Mouse (Mus musculus) adrenal gland, postnatal 10 days (tissue): Measurements from ENCODE around the gene Mylk3. TPM values are rescaled to one million over a fixed set of nuclear protein-coding genes. Genes with fewer than 3 reads are reported as not detected.
A peak's percentile ranks its signal among the peaks of the same experiment; 100 is the strongest.

ENCODE experiments used
- DNase-seq: peaks from one replicate; pipeline ENCODE4 v3.0.0; 2021; ENCODE audit warnings: mixed read lengths
- long read RNA-seq, 2 experiments: library from polyadenylated mRNA; stranded (forward); transcript quantifications; one replicate each; pipeline ENCODE4 v2.0.0; 2021
- total RNA-seq, 2 experiments: library from RNA; stranded (reverse); gene quantifications; 2 replicates each; pipeline ENCODE4 v1.2.3; 2021

Mylk3 gene
- 1 to 10 TPM; 1.2 to 2.7 TPM for total RNA-seq
- long read RNA-seq, experiment 1, partial matches to known transcripts: 1 of 1 reads
- long read RNA-seq, experiment 1, other reads (novel, unspliced or antisense): 0 of 1 reads
- long read RNA-seq, experiment 2: 0 reads

DNA sequence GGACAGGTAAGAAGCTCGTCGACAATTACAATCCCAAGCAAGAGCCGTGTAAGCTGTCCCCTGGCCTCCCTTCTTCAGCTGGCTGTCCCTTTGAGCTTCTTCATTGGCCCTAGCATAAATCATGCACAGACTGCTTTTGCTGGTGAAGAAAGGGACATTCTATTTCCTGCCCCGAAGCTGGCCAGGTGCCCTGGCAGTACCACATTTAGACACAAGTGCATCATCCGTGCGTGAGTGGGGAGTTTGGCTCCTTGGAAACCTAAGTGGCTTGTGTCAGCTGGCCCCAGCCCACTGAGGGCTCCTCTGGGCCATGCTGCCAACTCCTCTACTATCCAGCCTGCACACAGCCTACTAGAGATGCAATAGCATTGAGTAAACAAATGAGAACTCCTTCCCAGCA, at the start of gene Mylk3:
Gene Mylk3, minus strand, starts transcription at position 141 of the 400 bp plus-strand sequence.
- no peak for DNase-seq

DNA sequence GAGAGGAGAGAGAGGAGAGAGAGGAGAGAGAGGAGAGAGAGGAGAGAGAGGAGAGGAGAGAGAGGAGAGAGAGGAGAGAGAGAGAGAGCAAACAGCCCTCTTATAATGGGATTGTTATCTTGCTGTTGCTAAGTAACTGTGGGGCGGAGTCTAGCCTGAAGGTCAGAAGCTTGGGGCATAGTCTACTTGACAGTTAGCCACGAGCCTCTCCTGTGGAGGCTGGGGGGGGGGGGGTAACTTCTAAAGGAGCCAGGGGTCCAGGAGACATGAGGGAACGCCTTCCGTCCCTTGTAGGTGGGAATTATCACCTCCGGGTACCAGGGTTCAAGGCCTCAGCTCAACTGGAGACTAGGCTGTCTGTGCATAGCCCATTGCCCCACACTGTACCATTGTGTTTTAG, 49.6 kb upstream of the Mylk3 start:
- DNase-seq: peak; percentile 48

DNA sequence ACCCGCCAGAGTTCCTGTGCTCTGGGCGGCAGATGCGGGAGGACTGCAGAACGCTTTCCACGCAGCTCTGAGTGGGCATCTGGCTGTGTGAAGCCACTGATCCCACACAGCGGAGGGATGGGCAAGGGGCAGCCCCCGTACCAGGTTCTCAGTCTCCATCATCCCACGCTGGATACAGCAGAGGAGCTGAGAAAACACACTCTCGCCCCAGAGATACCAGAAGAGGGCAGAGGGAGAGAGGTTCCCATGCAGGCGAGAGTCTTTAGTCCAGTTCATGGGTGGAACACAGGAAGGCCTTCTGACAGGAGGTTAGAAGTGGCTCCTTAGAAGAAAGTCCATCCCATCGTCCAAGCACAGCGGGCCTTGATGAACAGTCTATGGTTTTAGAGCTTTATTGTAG, 48.7 kb upstream of the Mylk3 start:
- no peak for DNase-seq

DNA sequence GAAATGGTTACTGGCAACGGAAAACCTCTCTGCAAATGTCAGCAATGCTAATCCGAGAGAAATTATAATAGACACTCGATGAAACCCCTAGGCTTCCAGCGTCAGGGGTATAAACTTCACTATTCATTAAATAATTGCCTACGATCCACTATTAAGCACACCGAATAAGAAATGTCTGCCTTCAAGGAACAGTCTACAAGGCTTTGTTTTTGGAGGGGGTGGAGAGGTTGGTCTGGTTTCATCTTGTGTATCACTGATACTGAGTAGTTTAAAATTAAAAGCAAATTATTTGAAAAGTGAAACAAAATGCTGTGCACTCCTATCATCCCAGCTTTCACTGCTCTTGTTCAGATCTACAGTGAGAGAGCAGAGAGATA, 46.9 kb upstream of the Mylk3 start:
- DNase-seq: no peak

DNA sequence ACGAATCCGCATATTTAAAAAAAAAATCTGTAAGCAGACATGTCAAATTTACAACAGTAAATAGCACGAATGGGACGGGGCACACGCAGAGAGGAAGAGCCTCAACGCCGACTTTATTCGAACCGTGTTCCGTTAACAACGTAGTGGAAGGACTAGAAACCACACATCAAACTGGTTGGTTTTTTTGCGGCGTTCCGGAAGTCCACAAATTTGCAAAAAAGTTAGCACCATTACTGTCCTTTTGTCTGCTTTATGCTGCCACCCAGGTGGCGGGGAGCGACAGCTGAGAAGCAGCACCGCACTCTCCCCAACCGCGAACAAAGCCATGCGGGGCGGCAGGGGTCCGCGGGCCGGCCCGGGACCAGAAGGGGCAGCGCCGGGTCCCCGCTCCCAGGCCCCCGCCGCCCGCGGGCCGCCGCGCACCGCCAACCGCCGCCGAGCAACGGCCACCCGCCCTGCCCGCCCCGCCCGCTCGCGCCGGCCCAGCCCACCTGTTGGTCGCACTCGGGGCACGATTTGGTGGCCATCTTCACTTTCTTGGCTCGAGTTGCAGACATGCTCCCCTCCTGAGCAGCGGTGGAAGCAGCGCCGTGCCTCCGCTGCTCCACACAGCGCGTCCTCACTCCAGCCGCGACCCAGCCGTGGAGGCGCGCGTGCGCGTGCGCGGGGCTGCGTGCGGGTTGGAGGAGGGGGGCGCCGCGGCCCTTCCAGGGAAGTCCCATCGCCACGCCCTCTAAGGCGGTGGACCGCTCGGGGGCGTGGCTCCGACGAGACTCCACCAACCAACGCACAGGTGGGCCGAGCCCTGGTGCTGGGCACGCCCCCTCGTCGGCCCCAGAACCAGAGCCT, 46.2 kb upstream of the Mylk3 start, which contains the start of gene 4921524J17Rik:
Gene 4921524J17Rik, minus strand, starts transcription at position 666 of the 849 bp plus-strand sequence.
- peak; percentile 98 for DNase-seq

DNA sequence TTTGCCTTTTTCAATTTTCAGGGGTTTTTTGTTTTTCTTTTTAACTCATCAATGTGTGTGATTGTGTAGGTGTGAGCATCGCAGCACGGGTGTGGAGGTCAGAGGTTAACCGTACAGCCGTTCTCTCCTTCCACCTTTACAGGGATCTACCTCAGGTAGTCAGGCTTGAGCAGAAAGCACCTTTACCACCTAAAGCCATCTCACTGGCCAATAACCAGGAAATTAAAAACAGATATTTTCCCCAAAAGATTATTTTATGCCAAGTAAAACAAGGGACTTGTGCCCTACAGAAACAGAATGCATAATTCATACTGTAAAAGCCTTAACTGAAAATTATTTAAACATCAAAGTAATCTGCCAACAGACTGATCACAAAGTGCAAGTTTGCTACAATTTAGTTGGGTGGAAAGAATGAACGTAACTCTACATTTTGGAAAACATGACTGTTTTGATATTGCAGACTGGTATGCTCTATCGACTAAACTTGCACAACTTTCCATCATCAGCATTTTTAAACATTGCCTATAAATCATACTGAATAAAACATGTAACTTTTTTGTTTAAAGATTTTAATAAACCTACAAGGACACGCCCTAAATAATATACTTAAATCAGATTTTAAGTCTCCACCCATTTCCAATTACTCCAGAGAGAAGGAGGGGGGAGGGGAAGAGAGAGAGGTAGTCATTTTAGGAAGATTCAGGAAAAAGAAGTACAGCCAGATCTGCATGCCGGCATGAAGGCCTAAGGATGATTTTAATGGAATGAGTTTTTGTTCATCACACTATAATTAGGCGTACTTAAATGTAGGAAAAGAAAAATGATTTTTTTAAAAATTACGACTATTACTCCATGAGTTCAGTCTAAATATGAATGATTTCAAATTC, 45.4 kb upstream of the Mylk3 start:
- no peak for DNase-seq

DNA sequence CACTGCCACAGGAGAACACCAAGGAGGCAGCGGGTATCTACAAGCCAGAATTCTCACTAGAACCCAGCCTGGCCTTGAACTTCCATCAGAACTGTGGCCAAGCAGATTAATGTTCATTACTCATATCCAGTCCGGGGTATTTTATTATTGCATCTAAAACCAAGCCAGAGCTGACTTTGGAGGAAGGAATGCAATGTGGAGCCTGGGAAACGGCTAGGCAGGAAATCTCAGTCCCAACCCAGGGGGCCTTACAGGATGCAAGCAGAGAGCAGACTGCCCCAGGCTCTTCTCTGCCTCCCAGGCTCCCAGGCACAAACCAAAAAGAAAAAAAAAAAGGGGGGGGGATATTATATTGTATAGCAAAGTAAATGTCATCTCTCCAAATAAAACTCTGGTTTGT, 44.7 kb upstream of the Mylk3 start:
- DNase-seq: peak; percentile 72

DNA sequence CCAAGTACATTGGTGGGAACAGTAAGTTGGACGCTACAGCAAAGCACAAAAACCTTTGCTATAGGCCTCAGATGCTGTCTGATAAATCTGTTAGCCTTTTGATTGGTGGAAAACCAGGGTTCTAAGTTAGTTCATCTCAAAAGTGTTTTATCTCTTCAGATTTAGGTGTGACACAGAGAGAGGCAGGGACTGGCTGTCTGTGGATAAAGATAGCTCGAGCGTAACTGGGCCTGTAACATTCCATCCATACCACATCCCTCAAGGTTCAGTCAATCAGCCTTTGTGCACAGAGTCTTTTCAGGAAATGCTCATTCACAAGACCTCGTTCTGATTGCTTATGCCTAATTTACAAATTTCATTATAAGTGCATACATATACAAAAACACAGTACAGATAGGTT, 43.1 kb upstream of the Mylk3 start:
- DNase-seq: no peak

DNA sequence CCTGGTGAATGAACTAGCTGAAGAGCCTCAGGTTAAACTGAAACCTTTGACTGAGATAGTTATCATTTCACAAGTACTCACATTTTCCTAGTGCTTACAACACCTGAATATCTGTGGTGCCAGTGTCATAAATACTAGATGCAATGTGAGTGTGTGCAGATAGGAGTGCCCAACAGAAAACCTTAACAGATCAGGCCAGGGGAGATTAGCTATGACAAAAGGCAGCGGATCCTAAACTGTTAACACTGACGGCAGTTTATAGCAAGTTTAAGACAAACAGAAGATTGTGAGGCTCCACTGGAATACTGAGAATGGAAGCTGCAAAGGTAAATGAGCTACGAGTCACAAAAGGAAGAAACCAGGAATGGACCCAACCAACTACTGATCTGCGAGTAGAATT, 40.9 kb upstream of the Mylk3 start:
- DNase-seq: no peak

DNA sequence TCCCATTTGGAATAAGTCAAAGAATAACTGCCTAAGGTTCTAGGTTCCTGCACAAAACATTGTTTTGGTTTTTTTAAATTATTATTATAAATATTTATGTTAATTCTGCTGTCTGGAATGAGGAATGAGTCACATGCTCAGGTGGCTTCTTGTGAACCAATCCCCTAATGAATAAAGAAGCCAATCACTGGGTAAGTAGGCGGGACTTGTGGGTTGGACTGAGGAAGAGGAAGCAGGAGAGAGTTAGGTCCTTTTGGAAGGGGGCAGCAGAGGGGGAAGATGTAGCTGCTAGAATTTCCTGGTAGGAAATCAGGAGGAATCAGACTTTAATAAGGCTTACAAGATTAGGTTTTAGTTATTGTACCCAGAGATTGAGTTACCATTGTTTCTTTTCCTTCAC, 35.2 kb upstream of the Mylk3 start:
- no peak for DNase-seq

DNA sequence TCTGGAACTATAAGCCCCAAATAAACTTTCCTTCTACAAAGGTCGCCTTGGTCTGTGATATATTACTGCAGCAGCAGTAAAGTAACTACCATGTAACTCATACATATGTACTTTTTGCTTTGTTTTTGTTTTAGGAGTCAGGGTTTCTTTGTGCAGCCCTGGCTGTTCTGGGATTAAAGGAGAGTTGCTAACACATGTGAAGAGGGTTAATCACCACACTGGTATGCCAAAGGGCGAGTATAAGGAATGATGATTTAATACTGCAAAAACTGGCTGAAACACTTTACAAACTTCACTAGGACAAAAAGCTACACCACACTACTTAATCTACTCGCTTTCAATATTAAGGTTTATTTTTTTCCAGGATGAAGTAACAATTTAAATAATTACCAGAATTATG, 22.4 kb upstream of the Mylk3 start:
- no peak for DNase-seq

DNA sequence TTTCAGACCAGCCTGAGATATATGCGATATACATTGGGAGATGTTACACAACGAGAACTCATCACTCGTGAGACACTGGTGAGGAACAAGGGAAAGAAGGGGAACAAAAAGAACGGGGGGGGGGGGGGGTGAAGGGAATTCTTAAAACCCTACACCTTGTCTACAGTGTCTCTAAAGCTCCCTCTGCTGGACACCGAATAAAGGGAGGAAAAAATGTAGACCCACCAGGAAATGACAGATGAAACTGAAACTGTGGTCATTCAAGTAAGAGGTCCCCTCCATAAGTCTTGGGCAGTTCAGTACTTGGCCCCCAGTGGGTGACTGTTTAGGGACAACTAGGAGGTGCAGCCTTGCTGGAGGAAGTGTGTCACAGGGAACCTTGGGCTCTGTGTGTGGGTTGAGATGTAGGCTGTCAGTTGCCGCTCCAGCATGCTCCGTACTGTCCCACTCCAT, 21.9 kb upstream of the Mylk3 start:
- DNase-seq: peak; percentile 26

DNA sequence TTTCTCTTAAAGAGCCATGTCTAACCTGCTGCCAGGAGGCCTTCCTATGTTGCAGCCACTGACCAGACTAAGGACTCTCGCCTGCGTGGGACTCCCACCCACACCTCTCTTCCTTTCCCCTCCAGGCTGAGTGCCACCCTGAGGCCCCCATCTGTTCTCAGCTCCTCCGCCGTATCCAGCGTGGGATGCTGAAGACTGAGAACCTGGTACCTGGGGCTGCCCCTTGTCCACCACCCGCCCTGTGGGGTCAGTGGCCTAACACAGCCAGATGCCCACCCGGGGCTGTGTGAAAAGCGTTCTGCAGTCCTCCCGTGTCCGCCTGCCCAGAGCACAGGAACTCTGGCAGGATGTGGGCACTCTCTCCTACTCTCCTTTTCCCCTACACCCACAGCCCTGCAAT, 19.8 kb upstream of the Mylk3 start:
- no peak for DNase-seq

DNA sequence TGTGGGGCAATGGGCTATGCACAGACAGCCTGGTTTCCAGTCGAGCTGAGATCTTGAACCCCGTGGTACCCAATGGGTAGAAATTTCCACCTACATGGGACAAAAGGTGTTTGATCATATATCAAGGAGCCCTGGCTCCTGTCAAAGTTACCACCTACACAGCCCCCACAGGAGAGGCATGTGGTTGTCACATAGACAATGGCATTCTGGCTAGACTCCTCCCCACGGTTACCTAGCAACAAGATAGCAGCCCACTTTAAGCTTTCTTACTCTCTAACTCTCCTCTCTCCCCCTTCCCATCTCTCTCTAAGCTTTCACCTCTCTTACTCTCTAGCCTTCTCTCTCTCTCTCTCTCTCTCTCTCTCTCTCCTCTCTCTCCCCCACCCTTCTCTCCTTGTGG, 19.3 kb upstream of the Mylk3 start:
- no peak for DNase-seq

DNA sequence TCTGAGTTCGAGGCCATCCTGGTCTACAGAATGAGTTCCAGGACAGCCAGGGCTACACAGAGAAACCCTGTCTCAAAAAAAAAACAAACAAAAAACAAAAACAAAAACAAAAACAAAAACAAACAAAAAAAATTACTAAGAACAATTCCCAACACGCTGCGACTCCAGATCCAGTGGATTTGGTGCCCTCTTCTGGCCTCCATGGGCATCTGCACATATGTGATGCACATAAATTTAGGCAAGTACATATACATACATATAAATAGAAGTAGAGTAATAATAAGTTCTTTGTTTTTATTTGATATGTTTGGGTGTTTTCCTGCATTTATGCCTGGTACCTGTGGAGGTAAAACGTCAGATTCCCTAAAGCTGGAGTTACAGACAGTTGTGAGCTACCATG, 12.4 kb upstream of the Mylk3 start:
- no peak for DNase-seq

DNA sequence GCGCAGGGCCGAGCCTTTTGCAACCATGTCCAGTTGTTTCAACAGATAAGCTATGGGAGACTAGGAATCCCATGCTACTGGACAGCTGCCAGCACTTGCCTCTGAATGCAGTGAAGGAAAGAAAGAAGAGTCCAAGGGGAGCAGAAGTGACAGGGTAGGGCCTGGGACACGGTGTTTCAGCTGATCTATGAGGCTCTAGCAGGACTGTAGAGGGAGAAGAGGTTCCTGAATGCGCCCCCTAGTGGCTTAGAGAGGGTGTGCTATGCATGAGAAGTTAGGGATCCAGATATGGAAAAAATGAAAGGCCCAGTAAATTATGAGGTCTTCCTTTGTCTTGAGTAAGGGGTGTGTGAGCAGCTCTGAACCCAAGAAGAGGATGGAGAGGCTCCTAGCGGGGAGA, 11.4 kb upstream of the Mylk3 start:
- DNase-seq: peak; percentile 70

DNA sequence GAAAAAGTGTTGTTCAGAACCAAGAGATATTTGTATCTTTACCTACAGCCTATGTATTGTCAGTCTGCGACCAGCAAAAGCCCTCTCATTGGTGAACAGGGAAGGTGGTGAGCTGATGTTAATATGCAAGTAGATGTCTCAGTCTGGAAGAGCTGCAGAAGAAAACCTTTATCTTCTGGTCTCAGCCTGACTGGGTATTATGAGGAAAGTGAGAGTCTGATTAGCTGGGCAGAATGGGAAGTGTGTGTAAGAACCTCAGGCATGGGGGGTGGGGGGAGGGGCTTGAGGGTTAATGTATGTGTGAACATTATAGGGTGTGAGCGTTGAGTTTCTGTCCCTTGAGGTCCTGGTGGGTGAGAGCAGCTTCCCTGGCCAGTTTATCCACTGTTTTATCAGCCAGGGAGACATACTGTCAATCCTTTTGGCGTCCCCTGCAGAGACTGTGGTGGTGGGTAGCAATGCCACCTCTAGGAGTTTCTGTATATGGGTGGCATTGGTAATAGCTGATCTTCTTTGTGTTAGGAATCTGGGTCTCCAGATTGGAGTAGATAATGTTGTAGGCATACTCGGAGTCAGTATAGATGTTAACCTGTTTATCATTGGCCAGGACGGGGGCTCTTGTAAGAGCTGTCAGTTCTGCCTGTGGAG, 10.4 kb upstream of the Mylk3 start:
- no peak for DNase-seq

DNA sequence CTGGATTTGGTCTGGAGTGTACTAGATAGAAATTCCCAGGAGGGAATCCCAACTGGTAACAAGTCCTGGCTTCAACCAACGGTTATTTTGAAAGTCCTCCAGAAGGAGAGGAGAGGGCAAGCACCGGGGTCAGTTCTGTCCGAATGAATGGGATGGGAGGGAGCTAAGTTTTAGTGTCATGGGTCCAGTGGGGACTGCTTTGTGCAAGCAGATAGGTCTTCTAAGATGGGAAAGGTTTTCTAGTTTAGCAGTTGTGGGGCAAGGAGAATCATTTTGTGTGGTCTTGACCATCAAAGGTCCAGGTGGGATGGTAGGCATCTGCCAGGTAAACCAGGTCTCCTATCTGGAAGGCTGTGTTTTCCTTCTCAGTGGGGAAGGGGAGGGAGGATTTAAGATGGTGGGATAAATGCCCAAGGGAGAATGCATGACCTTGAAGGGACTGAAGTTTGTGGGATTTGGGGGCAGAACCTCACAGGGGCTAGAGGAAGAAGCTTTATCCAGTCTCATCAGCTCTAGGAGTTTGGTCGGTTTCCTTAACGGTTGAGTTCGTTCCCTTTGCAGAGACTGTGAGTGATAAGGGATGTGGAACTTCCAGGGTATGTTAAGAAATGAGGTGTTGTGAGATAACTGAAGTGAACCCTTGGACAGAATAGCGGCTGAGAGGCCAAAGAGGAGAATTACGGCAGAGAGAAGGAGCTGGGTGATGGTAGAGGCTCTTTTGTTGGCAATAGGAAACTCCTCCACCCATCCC, 9.7 kb upstream of the Mylk3 start:
- DNase-seq: no peak

DNA sequence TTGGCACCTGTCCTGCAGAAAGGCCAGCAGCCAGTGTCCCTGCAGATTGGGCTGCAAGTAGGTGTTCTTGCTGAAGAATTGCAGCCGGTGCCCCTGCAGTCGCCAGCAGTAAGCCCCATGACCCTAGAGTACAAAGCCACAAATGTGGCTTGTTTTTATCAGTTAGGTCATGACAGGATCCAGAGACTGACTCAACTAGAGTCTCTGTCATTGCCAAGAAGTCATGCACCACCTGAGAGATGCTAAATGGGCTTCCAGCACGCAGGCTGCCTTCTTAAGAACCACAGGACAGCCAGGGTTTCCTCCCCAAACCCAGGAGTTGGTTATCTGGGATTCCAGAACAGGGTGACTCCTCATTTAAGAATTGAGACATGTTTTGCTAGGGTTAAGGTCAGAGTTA, 8.9 kb upstream of the Mylk3 start:
- no peak for DNase-seq

DNA sequence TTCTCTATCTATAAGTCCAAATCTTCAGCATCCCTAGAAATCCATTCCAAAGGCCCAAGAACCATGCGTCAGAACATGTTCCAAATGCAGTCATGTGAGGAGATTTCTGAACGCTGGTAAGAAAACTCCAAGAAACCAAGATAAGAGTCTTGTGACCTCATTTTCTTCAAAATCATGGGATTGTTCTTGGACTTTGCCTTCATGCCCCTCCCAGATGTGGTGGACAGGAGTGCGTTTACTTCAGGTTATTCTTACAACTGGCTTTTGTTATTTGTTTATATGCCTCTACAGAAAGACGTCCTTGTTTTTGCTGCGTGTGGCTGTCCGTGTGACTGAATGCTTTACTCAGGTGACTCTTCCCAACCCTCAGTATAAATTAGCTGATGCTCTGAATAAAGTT, 7.1 kb upstream of the Mylk3 start:
- DNase-seq: no peak

DNA sequence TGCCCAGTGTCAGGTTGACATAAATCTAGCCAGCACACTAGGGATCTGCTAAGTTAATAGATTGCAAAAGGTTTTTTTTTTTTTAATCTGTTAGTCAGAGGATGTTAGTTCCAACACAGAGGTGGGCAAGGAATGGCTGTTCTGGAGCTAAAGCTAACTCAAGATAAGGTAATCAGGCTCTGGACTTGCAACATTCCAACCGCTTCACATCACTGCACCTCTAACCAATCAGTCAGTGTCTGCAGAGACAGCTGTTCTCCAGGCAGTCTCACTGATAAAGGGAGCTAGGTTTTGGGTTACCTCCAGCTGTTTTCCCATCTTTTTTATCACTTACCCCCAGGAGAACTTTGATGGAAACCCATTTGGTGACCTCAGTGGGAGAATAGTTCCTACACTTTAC, 5.3 kb upstream of the Mylk3 start:
- no peak for DNase-seq

DNA sequence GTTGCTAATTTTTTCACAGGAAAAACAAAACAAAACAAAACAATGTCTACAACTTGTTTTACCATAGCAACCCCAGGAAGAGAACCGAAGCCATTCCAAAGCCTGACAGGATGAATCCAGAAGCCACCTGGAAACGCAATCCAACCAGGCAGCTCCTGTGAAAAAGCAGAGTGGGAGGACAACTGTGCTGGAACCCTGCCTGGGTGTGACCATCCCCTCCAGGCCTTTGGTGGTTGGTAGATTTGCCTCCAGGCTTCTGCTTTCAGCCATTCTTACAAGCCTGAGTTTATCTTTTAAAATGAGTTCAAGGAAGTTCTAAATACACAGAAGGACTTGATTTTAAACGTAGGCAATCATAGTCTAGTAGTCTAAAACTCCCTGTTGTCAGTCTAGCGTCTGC, 4.2 kb downstream of the Mylk3 start:
- DNase-seq: no peak
